Mouse (Mus musculus) liver, postnatal 0 days (tissue): ENCODE results near the gene Itgb1bp1. TPM values are rescaled to one million over a fixed set of nuclear protein-coding genes. Genes with fewer than 3 reads are reported as not detected.

Experiments used
- ATAC-seq: fragments of 200-750 bp; cut with Nextera tagmentation; 2 replicates; pipeline ENCODE4 v1.8.0; 2017; ENCODE audit warnings: mild to moderate bottlenecking, moderate library complexity
- DNase-seq: peaks from one replicate; pipeline ENCODE4 v3.0.0-alpha.2; 2016
- H3K27ac ChIP-seq: fragments of 300-500 bp; sonication (generic); 2 replicates; pipeline ENCODE4 v1.5.1; 2014; ENCODE audit warnings: antibody characterized with exemption, moderate library complexity, mild to moderate bottlenecking, low read depth
- H3K27me3 ChIP-seq: fragments of 300-500 bp; sonication (generic); 2 replicates; pipeline ENCODE4 v1.6.1; 2014; ENCODE audit warnings: low read length, control low read depth, mixed read lengths; ENCODE audit not compliant: insufficient read depth
- H3K36me3 ChIP-seq: fragments of 300-500 bp; sonication (generic); replicated peaks from 2 replicates; pipeline ENCODE4 v1.6.1; 2014; ENCODE audit warnings: mild to moderate bottlenecking, control low read depth, low read length, moderate library complexity, mixed read lengths; ENCODE audit not compliant: insufficient read depth
- H3K4me1 ChIP-seq: fragments of 300-500 bp; sonication (generic); 2 replicates; pipeline ENCODE4 v1.6.1; 2014; ENCODE audit warnings: antibody characterized with exemption, mild to moderate bottlenecking, control low read depth; ENCODE audit not compliant: insufficient read depth
- H3K4me2 ChIP-seq: fragments of 300-500 bp; sonication (generic); 2 replicates; pipeline ENCODE4 v1.6.1; 2014; ENCODE audit warnings: low read depth, mild to moderate bottlenecking, low read length, moderate library complexity, mixed read lengths
- H3K4me3 ChIP-seq: fragments of 300-500 bp; sonication (generic); 2 replicates; pipeline ENCODE4 v1.5.1; 2014; ENCODE audit warnings: low read depth, low read length
- H3K9ac ChIP-seq: fragments of 300-500 bp; sonication (generic); replicated peaks from 2 replicates; pipeline ENCODE4 v1.6.1; 2014; ENCODE audit warnings: mild to moderate bottlenecking, moderate library complexity
- H3K9me3 ChIP-seq: fragments of 300-500 bp; sonication (generic); 2 replicates; pipeline ENCODE4 v1.6.1; 2016; ENCODE audit warnings: mild to moderate bottlenecking, control low read depth, low read length, mixed read lengths
- CTCF ChIP-seq: sonication (generic); IDR thresholded peaks from 2 replicates; pipeline ENCODE4 v1.5.1; 2016; ENCODE audit warnings: antibody characterized with exemption, low read depth
- EP300 ChIP-seq: IDR thresholded peaks from 2 replicates; pipeline ENCODE4 v1.6.1; 2016; ENCODE audit warnings: antibody characterized with exemption, low read depth, mild to moderate bottlenecking
- WGBS: fragments of 180-500 bp; shearing (Covaris S2); extraction: QIAGEN DNeasy Blood & Tissue Kit; methylation state at CpG from one replicate; pipeline ENCODE4 v1.1.7; 2014; ENCODE audit not compliant: insufficient replicate concordance; 5-methylcytosine and 5-hydroxymethylcytosine counted together
- polyA plus RNA-seq: library from polyadenylated mRNA; unstranded; fragments of >200 nt; fragmentation: Nextera tagmentation; extraction: Ambion mirVana; gene quantifications from 2 replicates; pipeline ENCODE4 v1.2.1, GENCODE M21; 2015

Gene Itgb1bp1
- polyA plus RNA-seq, 1 experiment from 2014 or later: 19.5 TPM

DNA sequence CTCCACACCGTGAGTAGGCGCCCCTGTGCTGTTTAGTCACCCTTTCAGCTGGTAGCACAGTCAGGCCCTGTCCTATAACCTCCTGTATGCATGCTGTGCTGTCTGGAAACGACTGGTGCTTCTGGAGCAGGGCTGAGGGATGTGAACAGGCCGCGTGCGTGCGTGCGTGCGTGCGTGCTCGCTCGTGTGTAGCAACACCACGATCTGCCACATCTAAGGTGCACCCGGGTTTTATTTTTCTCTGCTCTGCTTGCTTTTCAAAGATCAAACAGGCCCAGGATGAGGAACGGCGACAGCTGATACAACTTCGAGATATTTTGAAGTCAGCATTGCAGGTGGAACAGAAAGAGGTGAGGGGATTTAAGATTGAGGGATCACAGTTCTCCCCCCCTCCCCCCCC lies 73.2 kb downstream of the Itgb1bp1 start:
- H3K36me3 ChIP-seq: peaks cover 3% of the 10 kb centered on the region
- H3K4me1 ChIP-seq: peaks cover 5% of the 10 kb centered on the region; the same call in 1 of the 2 replicates
- H3K9me3 ChIP-seq: no peaks in the 10 kb centered on the region
- DNase-seq (no peak), ATAC-seq (no peak)
- no peaks in the 10 kb centered on the region for H3K27me3 ChIP-seq
- H3K27ac ChIP-seq: no peak overlapping the region
- TF ChIP-seq CTCF (no peak), EP300 (no peak)
- WGBS: 81% methylated on average over 17 of the region's 17 CpGs
- H3K9ac ChIP-seq: no peak overlapping the region
- no peak overlapping the region for H3K4me2 ChIP-seq
- H3K4me3 ChIP-seq: no peak overlapping the region

DNA sequence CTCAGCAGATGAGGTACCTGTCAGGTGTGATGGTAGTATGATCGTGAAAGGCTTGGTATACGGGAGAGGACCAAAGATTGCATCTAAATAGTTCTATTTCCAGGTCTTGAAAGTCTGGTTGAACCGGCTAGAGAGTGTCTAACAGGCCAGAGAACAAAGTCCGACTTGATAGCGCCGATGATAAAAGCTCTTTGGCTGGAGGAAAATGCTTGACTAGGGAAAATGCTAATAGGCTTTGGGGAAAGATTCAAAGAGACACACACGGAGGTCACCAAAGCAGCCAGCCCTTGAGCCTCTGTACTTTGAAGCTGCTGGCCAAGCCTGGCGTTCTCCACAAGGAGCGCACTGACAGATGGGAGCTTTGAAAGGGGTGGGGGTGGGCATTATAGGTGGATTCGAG lies 76.8 kb downstream of the Itgb1bp1 start:
- Histone ChIP-seq H3K27me3 (no peaks in the 10 kb centered on the region), H3K9ac (no peak overlapping the region), H3K27ac (no peak overlapping the region), H3K9me3 (no peaks in the 10 kb centered on the region), H3K4me1 (peaks cover 8% of the 10 kb centered on the region), H3K36me3 (peaks cover 5% of the 10 kb centered on the region), H3K4me2 (no peak overlapping the region), H3K4me3 (no peak overlapping the region)
- peak; percentile 58 for ATAC-seq
- WGBS: 66% methylated on average over 10 of the region's 10 CpGs
- no peak for DNase-seq
- TF ChIP-seq EP300: no peak
- TF ChIP-seq CTCF: no peak

DNA sequence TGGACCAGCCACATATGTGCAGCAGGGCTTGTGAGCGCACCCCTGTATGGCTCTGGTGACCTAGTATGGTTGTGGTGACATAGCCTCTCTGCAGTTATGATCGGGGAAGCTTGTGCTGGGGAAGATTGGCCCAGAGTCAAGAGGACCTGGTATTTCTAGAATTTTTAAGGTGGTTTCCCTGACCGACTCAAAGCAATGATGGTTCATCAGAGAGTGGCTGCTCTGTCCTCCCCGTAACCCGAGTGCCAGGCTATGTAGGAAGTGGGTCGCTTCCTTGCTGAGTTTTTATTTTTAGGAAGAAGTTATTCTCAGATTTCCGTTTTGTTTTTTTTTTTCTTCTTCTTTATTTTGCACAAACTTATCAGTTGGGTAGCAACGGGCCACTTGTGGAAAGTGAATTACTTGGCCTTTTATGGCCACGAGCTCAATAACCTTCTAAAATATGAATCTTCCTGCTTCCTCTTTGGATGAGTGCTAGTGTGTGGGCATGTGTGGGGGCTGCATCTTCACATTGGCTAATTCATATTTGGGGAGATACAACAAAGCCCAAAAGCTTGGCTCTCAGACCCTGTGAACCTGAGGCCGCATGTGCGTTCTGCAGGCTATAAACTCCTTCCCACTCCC lies 77.8 kb downstream of the Itgb1bp1 start:
- DNase-seq: no peak
- TF ChIP-seq CTCF (no peak), EP300 (no peak)

DNA sequence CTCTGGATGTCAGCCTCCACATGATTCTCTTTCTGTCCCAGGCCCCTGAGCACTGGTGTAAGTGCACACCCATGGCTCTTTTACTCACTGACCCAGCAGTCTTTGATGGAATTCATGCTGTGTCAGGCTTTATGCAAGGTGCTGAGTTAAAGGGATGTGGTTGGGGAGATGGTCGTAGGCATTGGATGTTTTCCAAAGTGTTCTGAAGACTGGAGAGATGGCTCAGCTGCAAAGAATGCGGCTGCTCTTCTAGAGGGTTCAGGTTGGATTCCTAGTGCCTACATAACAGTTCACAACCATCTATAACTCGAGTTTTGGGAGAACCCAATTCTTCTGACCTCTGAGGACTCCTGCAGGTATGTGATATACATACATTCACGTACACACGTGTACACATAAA lies 78.7 kb downstream of the Itgb1bp1 start:
- H3K4me2 ChIP-seq: no peak overlapping the region
- WGBS: 73% methylated on average over 5 of the region's 5 CpGs
- TF ChIP-seq EP300 (no peak), CTCF (no peak)

More for the DNA sequence above, 77.8 kb downstream of the Itgb1bp1 start:
- Histone ChIP-seq H3K4me3 (no peak overlapping the region), H3K27me3 (no peaks in the 10 kb centered on the region), H3K9ac (no peak overlapping the region), H3K4me1 (peaks cover 9% of the 10 kb centered on the region), H3K36me3 (peaks cover 5% of the 10 kb centered on the region), H3K9me3 (no peaks in the 10 kb centered on the region), H3K27ac (no peak overlapping the region), H3K4me2 (no peak overlapping the region)
- ATAC-seq: no peak; the same call in 1 of the 2 replicates
- 45% methylated on average over 11 of the region's 11 CpGs for WGBS

DNA sequence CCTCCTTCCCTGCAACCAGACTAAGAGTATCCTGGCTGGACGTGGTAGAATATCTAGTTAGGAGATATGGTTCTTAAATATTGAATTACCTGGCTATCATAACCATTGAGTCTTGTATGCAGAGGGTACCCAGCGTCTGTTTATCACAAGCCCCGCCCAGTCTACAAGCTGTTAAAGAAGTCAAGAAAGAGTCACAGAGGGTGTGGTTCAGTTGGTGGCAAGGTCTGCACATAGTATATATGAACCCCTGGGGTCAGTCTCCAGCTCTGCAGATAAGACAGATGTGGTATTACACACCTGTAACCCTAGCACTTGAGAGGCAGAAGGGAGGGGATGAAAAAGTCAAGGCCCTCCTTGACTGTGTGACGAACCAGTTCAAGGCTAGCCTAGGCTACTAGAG lies 80.3 kb downstream of the Itgb1bp1 start:
- Histone ChIP-seq H3K4me1 (peaks cover 23% of the 10 kb centered on the region), H3K4me3 (no peak overlapping the region), H3K4me2 (no peak overlapping the region), H3K27ac (no peak overlapping the region), H3K9ac (no peak overlapping the region), H3K27me3 (no peaks in the 10 kb centered on the region), H3K36me3 (peaks cover 3% of the 10 kb centered on the region; the same call in 1 of the 2 replicates), H3K9me3 (no peaks in the 10 kb centered on the region)
- TF ChIP-seq CTCF (no peak), EP300 (no peak)
- no peak for ATAC-seq
- DNase-seq: no peak
- 63% methylated on average over 4 of the region's 4 CpGs for WGBS

More for the DNA sequence above, 78.7 kb downstream of the Itgb1bp1 start:
- Histone ChIP-seq H3K4me3 (no peak overlapping the region), H3K4me1 (peaks cover 13% of the 10 kb centered on the region), H3K36me3 (peaks cover 3% of the 10 kb centered on the region; the same call in 1 of the 2 replicates), H3K27me3 (no peaks in the 10 kb centered on the region), H3K9ac (no peak overlapping the region), H3K27ac (no peak overlapping the region), H3K9me3 (no peaks in the 10 kb centered on the region)
- no peak for ATAC-seq
- no peak for DNase-seq

DNA sequence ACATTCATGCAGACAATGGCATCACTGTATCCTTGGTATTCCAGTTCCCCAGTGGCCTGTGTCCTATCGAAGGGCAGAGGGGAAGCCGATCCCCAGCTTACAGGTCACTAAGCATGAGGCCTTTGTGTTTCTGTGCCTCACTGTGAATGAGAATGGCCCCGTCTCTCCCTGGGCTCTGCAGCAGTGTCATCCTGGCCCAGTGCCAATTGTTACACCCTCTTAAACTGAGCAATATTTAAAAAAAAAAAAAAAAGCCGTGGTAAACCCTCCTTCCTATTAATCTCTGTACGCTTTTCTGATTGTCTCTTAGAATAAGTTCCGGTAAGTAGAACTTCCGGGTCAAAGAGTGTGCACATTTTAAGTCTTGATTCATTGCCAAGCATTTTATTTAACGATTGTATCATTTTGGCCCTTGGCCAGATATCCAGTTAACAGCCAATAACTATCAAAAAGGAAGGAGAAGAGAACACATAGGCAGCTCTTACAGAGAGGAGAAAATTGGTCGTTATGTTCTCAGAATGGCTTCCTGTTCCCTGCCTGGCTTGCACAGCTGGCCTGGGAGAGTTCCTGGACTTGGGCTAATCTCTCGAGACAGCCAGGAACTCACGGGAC lies 81.3 kb downstream of the Itgb1bp1 start:
- peaks cover 3% of the 10 kb centered on the region; the same call in 1 of the 2 replicates for H3K36me3 ChIP-seq
- no peak for TF ChIP-seq CTCF
- no peak for TF ChIP-seq EP300
- no peaks in the 10 kb centered on the region for H3K27me3 ChIP-seq
- DNase-seq (peak; percentile 59), ATAC-seq (peak; percentile 44)
- H3K4me1 ChIP-seq: peaks cover 27% of the 10 kb centered on the region
- no peak overlapping the region for H3K4me2 ChIP-seq
- peak overlapping the region; percentile 13; the same call in 1 of the 2 replicates for H3K27ac ChIP-seq
- 33% methylated on average over 11 of the region's 11 CpGs for WGBS
- H3K9ac ChIP-seq: no peak overlapping the region
- no peak overlapping the region for H3K4me3 ChIP-seq
- no peaks in the 10 kb centered on the region for H3K9me3 ChIP-seq
